Mouse (Mus musculus) liver, adult 2 months (tissue): ENCODE data around the gene Med10. TPM values are rescaled to one million over a fixed set of nuclear protein-coding genes. Genes with fewer than 3 reads are reported as not detected.

Experiments
- DNase-seq: peaks from one replicate; pipeline ENCODE4 v3.0.0-alpha.2; 2011; ENCODE audit warnings: low read depth, low spot score; ENCODE audit errors: extremely low read depth
- H3K27ac ChIP-seq: fragments of 200-500 bp; replicated peaks from 2 replicates; pipeline ENCODE4 v1.5.1; 2012; ENCODE audit warnings: low read depth, mild to moderate bottlenecking, control low read depth, inconsistent platforms, low read length; ENCODE audit not compliant: insufficient read depth
- H3K27me3 ChIP-seq: fragments of 200-500 bp; 2 replicates; pipeline ENCODE4 v1.6.1; 2012; ENCODE audit warnings: mild to moderate bottlenecking, moderate library complexity, low read length, inconsistent platforms; ENCODE audit not compliant: control insufficient read depth, insufficient read depth
- H3K36me3 ChIP-seq: fragments of 200-500 bp; 2 replicates; pipeline ENCODE4 v1.6.1; 2012; ENCODE audit warnings: low read length, inconsistent platforms; ENCODE audit not compliant: control insufficient read depth, insufficient read depth
- H3K4me1 ChIP-seq: fragments of 200-500 bp; 2 replicates; pipeline ENCODE4 v1.6.1; 2011; ENCODE audit warnings: low read length; ENCODE audit not compliant: control insufficient read depth, insufficient read depth
- H3K4me3 ChIP-seq: fragments of 200-500 bp; 2 replicates; pipeline ENCODE4 v1.5.1; 2011; ENCODE audit warnings: low read depth, mild to moderate bottlenecking, control low read depth, low read length, moderate library complexity; ENCODE audit not compliant: insufficient read depth
- H3K79me2 ChIP-seq: fragments of 200-500 bp; 2 replicates; pipeline ENCODE4 v1.6.1; 2012; ENCODE audit warnings: inconsistent platforms, mild to moderate bottlenecking, low read length, moderate library complexity; ENCODE audit not compliant: control insufficient read depth, insufficient read depth
- H3K9ac ChIP-seq: fragments of 200-500 bp; 2 replicates; pipeline ENCODE4 v1.6.1; 2012; ENCODE audit warnings: low read depth, mild to moderate bottlenecking, control low read depth, inconsistent platforms, low read length
- CTCF ChIP-seq: fragments of 200-500 bp; IDR thresholded peaks from 2 replicates; pipeline ENCODE4 v1.5.1; 2011; ENCODE audit warnings: low read depth, low read length, control low read depth
- POLR2A ChIP-seq: fragments of 200-500 bp; IDR thresholded peaks from 2 replicates; pipeline ENCODE4 v1.6.1; 2011; ENCODE audit warnings: low read length, control low read depth; ENCODE audit not compliant: insufficient read depth; ENCODE audit errors: extremely low read depth
- WGBS: fragments of 180-500 bp; shearing (Covaris S2); methylation state at CpG from one replicate; pipeline ENCODE4 v1.1.7; 2018; 5-methylcytosine and 5-hydroxymethylcytosine counted together
- polyA plus RNA-seq: library from polyadenylated mRNA; depleted of rRNA; stranded (reverse); fragments of >200 nt; gene quantifications from 2 replicates; pipeline ENCODE4 v1.2.3, GENCODE M21; 2012
- total RNA-seq: library from RNA; depleted of rRNA; stranded (reverse); fragments of >200 nt; gene quantifications from 2 replicates; pipeline ENCODE4 v1.2.3, GENCODE M21; 2014

The Med10 gene
- total and polyA plus RNA-seq, 2 experiments: 12.9 to 15.3 TPM

GRCm38 (mm10) chr13:69770538-69771456 is 31.4 kb upstream of the Med10 start:
- Histone ChIP-seq H3K4me3 (no peak overlapping the region), H3K79me2 (no peaks in the 10 kb centered on the region), H3K9ac (no peak overlapping the region), H3K27ac (no peak overlapping the region), H3K27me3 (no peaks in the 10 kb centered on the region), H3K4me1 (no peaks in the 10 kb centered on the region), H3K36me3 (no peaks in the 10 kb centered on the region)
- WGBS: 81% methylated on average over 12 of the region's 12 CpGs
- no peak for TF ChIP-seq POLR2A
- TF ChIP-seq CTCF: no peak
- no peak for DNase-seq

GRCm38 (mm10) chr13:69772358-69772757 is 29.8 kb upstream of the Med10 start:
- 76% methylated on average over 4 of the region's 4 CpGs for WGBS
- no peak for DNase-seq
- H3K27ac ChIP-seq: no peak overlapping the region
- no peak for TF ChIP-seq CTCF
- TF ChIP-seq POLR2A: no peak
- H3K27me3 ChIP-seq: no peaks in the 10 kb centered on the region
- H3K4me1 ChIP-seq: no peaks in the 10 kb centered on the region
- no peak overlapping the region for H3K9ac ChIP-seq
- H3K79me2 ChIP-seq: no peaks in the 10 kb centered on the region
- H3K36me3 ChIP-seq: no peaks in the 10 kb centered on the region
- H3K4me3 ChIP-seq: no peak overlapping the region

GRCm38 (mm10) chr13:69778221-69778620 is 24.0 kb upstream of the Med10 start:
- Histone ChIP-seq H3K79me2 (no peaks in the 10 kb centered on the region), H3K4me1 (no peaks in the 10 kb centered on the region; the same call in 1 of the 2 replicates), H3K27me3 (no peaks in the 10 kb centered on the region), H3K27ac (no peak overlapping the region), H3K4me3 (no peak overlapping the region), H3K9ac (no peak overlapping the region), H3K36me3 (no peaks in the 10 kb centered on the region)
- WGBS: 84% methylated on average over 19 of the region's 19 CpGs
- no peak for DNase-seq
- TF ChIP-seq POLR2A (no peak), CTCF (no peak)

GRCm38 (mm10) chr13:69788704-69789103 is 13.5 kb upstream of the Med10 start:
- 76% methylated on average over 5 of the region's 5 CpGs for WGBS
- Histone ChIP-seq H3K4me3 (no peak overlapping the region), H3K27ac (no peak overlapping the region), H3K27me3 (no peaks in the 10 kb centered on the region), H3K79me2 (no peaks in the 10 kb centered on the region), H3K36me3 (no peaks in the 10 kb centered on the region), H3K9ac (no peak overlapping the region), H3K4me1 (no peaks in the 10 kb centered on the region)
- no peak for DNase-seq
- TF ChIP-seq CTCF: no peak
- no peak for TF ChIP-seq POLR2A

GRCm38 (mm10) chr13:69791814-69792213 is 10.4 kb upstream of the Med10 start:
- Histone ChIP-seq H3K9ac (no peak overlapping the region), H3K4me3 (no peak overlapping the region), H3K36me3 (no peaks in the 10 kb centered on the region), H3K27me3 (no peaks in the 10 kb centered on the region), H3K79me2 (no peaks in the 10 kb centered on the region), H3K27ac (no peak overlapping the region), H3K4me1 (no peaks in the 10 kb centered on the region)
- 83% methylated on average over 1 of the region's 1 CpGs for WGBS
- DNase-seq: no peak
- TF ChIP-seq POLR2A: no peak
- TF ChIP-seq CTCF: no peak

GRCm38 (mm10) chr13:69792541-69793009 is 9.6 kb upstream of the Med10 start:
- DNase-seq: no peak
- H3K4me1 ChIP-seq: no peaks in the 10 kb centered on the region
- H3K27me3 ChIP-seq: no peaks in the 10 kb centered on the region
- H3K9ac ChIP-seq: no peak overlapping the region
- TF ChIP-seq POLR2A (no peak), CTCF (no peak)
- H3K27ac ChIP-seq: no peak overlapping the region
- no peak overlapping the region for H3K4me3 ChIP-seq
- no peaks in the 10 kb centered on the region for H3K79me2 ChIP-seq
- no peaks in the 10 kb centered on the region for H3K36me3 ChIP-seq
- 76% methylated on average over 12 of the region's 12 CpGs for WGBS
